Mouse (Mus musculus): ENCODE results near the gene Fuom. TPM values are rescaled to one million over a fixed set of nuclear protein-coding genes. Genes with fewer than 3 reads are reported as not detected.

The Fuom gene
- polyA plus RNA-seq (2012; ENCODE audit: low replicate concordance): 22.3 and 34.2 TPM in 2 replicates

GRCm38 (mm10) chr7:140101993-140102860, at the start of gene Fuom:
TSS of gene Fuom (minus strand) at chr7:140102441.

GRCm38 (mm10) chr7:140137135-140138020, 35.1 kb upstream of the Fuom start, which contains the start of gene Mtg1:
TSS of gene Mtg1 (plus strand) at chr7:140137564.

GRCm38 (mm10) chr7:140116329-140117054, 14.3 kb upstream of the Fuom start, which contains the start of gene Echs1:
TSS of gene Echs1 (minus strand) at chr7:140116476.

GRCm38 (mm10) chr7:140115583-140116328, 13.5 kb upstream of the Fuom start, which contains the start of gene Paox:
TSS of gene Paox (plus strand) at chr7:140115799.

GRCm38 (mm10) chr7:140092924-140093528, 9.2 kb downstream of the Fuom start, which contains the start of gene Prap1:
TSS of gene Prap1 (plus strand) at chr7:140093395.

GRCm38 (mm10) chr7:140082242-140082678, 20.0 kb downstream of the Fuom start, which contains the start of gene Caly:
TSS of gene Caly (minus strand) at chr7:140082548.

GRCm38 (mm10) chr7:140048361-140049114, 53.7 kb downstream of the Fuom start, which contains the start of gene Msx3:
TSS of gene Msx3 (minus strand) at chr7:140049089.

Other genes with a start within 250 kb of the Fuom start
- 0.06 TPM in 1 of 2 replicates, not detected in the other for gene Kndc1, start 207.7 kb downstream of the Fuom start, polyA plus RNA-seq (2012; ENCODE audit: low replicate concordance)
- gene Utf1, start 158.7 kb downstream of the Fuom start, polyA plus RNA-seq (2012; ENCODE audit: low replicate concordance): 0.39 and 0.77 TPM in 2 replicates
- gene 6430531B16Rik, start 123.7 kb downstream of the Fuom start, polyA plus RNA-seq (2012; ENCODE audit: low replicate concordance): not detected in 2 replicates
- gene Adam8, start 109.9 kb downstream of the Fuom start, polyA plus RNA-seq (2012; ENCODE audit: low replicate concordance): 2.5 and 4.3 TPM in 2 replicates
- 15.0 and 21.8 TPM in 2 replicates for gene Zfp511, start 66.0 kb downstream of the Fuom start, polyA plus RNA-seq (2012; ENCODE audit: low replicate concordance)
- gene Tubgcp2, start 65.8 kb downstream of the Fuom start, polyA plus RNA-seq (2012; ENCODE audit: low replicate concordance): 2.9 and 8.4 TPM in 2 replicates
- gene Msx3, start 53.4 kb downstream of the Fuom start, polyA plus RNA-seq (2012; ENCODE audit: low replicate concordance): not detected in 2 replicates
- gene Caly, start 19.9 kb downstream of the Fuom start, polyA plus RNA-seq (2012; ENCODE audit: low replicate concordance): not detected in 2 replicates
- not detected in 2 replicates for gene Prap1, start 9.0 kb downstream of the Fuom start, polyA plus RNA-seq (2012; ENCODE audit: low replicate concordance)
- 2.6 and 4.2 TPM in 2 replicates for gene Paox, start 13.4 kb upstream of the Fuom start, polyA plus RNA-seq (2012; ENCODE audit: low replicate concordance)
- 2.1 and 6.3 TPM in 2 replicates for gene Echs1, start 14.0 kb upstream of the Fuom start, polyA plus RNA-seq (2012; ENCODE audit: low replicate concordance)
- gene Mtg1, start 35.1 kb upstream of the Fuom start, polyA plus RNA-seq (2012; ENCODE audit: low replicate concordance): 5.5 and 5.9 TPM in 2 replicates
- not detected in 2 replicates for gene Sprn, start 52.4 kb upstream of the Fuom start, polyA plus RNA-seq (2012; ENCODE audit: low replicate concordance)
- gene Olfr522, start 62.3 kb upstream of the Fuom start, polyA plus RNA-seq (2012; ENCODE audit: low replicate concordance): not detected in 2 replicates
- not detected in 2 replicates for gene Olfr523, start 70.8 kb upstream of the Fuom start, polyA plus RNA-seq (2012; ENCODE audit: low replicate concordance)
- gene Olfr524, start 103.5 kb upstream of the Fuom start, polyA plus RNA-seq (2012; ENCODE audit: low replicate concordance): not detected in 2 replicates
- gene Cd163l1, start 115.8 kb upstream of the Fuom start, polyA plus RNA-seq (2012; ENCODE audit: low replicate concordance): 0.07 TPM in 1 of 2 replicates, not detected in the other
- gene 5830411N06Rik, start 144.8 kb upstream of the Fuom start, polyA plus RNA-seq (2012; ENCODE audit: low replicate concordance): 0.05 and 0.08 TPM in 2 replicates
- not detected in 2 replicates for gene Olfr525, start 218.4 kb upstream of the Fuom start, polyA plus RNA-seq (2012; ENCODE audit: low replicate concordance)
- not detected in 2 replicates for gene Olfr527, start 231.6 kb upstream of the Fuom start, polyA plus RNA-seq (2012; ENCODE audit: low replicate concordance)

Data from leukemia stem cell, adult 10-12 weeks (primary cell).